Mouse (Mus musculus) heart, embryonic 11.5 days (tissue): ENCODE measurements around the gene Ahnak. TPM values are rescaled to one million over a fixed set of nuclear protein-coding genes. Genes with fewer than 3 reads are reported as not detected.

Source experiments
- ATAC-seq: fragments of 200-750 bp; cut with Nextera tagmentation; replicated peaks from 2 replicates; pipeline ENCODE4 v1.8.0; 2017; ENCODE audit warnings: moderate library complexity; ENCODE audit not compliant: insufficient number of reproducible peaks, low FRiP score, low TSS enrichment
- H3K27ac ChIP-seq: fragments of 300-500 bp; sonication (generic); 2 replicates; pipeline ENCODE4 v1.5.1; 2014; ENCODE audit warnings: mild to moderate bottlenecking, low read depth, low read length
- H3K27me3 ChIP-seq: fragments of 300-500 bp; sonication (generic); 2 replicates; pipeline ENCODE4 v1.6.1; 2014; ENCODE audit warnings: mild to moderate bottlenecking, low read length, mixed read lengths; ENCODE audit not compliant: control insufficient read depth, insufficient read depth
- H3K36me3 ChIP-seq: fragments of 300-500 bp; sonication (generic); 2 replicates; pipeline ENCODE4 v1.6.1; 2014; ENCODE audit warnings: mild to moderate bottlenecking, low read length, moderate library complexity, mixed read lengths; ENCODE audit not compliant: control insufficient read depth, insufficient read depth
- H3K4me1 ChIP-seq: fragments of 300-500 bp; sonication (generic); 2 replicates; pipeline ENCODE4 v1.6.1; 2014; ENCODE audit warnings: low read length; ENCODE audit not compliant: control insufficient read depth, insufficient read depth
- H3K4me2 ChIP-seq: fragments of 300-500 bp; sonication (generic); 2 replicates; pipeline ENCODE4 v1.6.1; 2014; ENCODE audit warnings: mild to moderate bottlenecking, moderate library complexity
- H3K4me3 ChIP-seq: fragments of 300-500 bp; sonication (generic); 2 replicates; pipeline ENCODE4 v1.5.1; 2014; ENCODE audit warnings: low read depth, low read length
- H3K9ac ChIP-seq: fragments of 300-500 bp; sonication (generic); 2 replicates; pipeline ENCODE4 v1.6.1; 2014; ENCODE audit warnings: mild to moderate bottlenecking, low read depth, low read length, moderate library complexity
- H3K9me3 ChIP-seq: fragments of 300-500 bp; sonication (generic); replicated peaks from 2 replicates; pipeline ENCODE4 v1.6.1; 2016; ENCODE audit warnings: low read length; ENCODE audit not compliant: control insufficient read depth
- WGBS: fragments of 180-500 bp; shearing (Covaris S2); extraction: QIAGEN DNeasy Blood & Tissue Kit; methylation state at CpG from one replicate; pipeline ENCODE4 v1.1.7; 2014; ENCODE audit not compliant: insufficient replicate concordance; 5-methylcytosine and 5-hydroxymethylcytosine counted together
- polyA plus RNA-seq: library from polyadenylated mRNA; unstranded; fragments of >200 nt; fragmentation: Nextera tagmentation; extraction: Ambion mirVana; gene quantifications from 2 replicates; pipeline ENCODE4 v1.2.1, GENCODE M21; 2014

The Ahnak gene
- polyA plus RNA-seq, 1 experiment from 2014 or later: 17.4 TPM

GRCm38 (mm10) chr19:9058331-9058884 is 69.3 kb downstream of the Ahnak start:
- Histone ChIP-seq H3K4me3 (no peak overlapping the region), H3K9ac (no peak overlapping the region), H3K9me3 (no peaks in the 10 kb centered on the region), H3K36me3 (no peaks in the 10 kb centered on the region), H3K4me2 (no peak overlapping the region), H3K27me3 (no peaks in the 10 kb centered on the region), H3K27ac (no peak overlapping the region), H3K4me1 (peaks cover 6% of the 10 kb centered on the region)
- 69% methylated on average over 1 of the region's 1 CpGs for WGBS
- ATAC-seq: no peak

GRCm38 (mm10) chr19:9058944-9059343 is 69.9 kb downstream of the Ahnak start:
- no peaks in the 10 kb centered on the region for H3K27me3 ChIP-seq
- no peak overlapping the region for H3K9ac ChIP-seq
- H3K27ac ChIP-seq: no peak overlapping the region
- 0 out of 2 replicates have a peak, but pooled peaks cover 3% of the 10 kb centered on the region for H3K4me1 ChIP-seq
- no peak overlapping the region for H3K4me2 ChIP-seq
- H3K9me3 ChIP-seq: no peaks in the 10 kb centered on the region
- no peak for ATAC-seq
- no peaks in the 10 kb centered on the region for H3K36me3 ChIP-seq
- 78% methylated on average over 4 of the region's 4 CpGs for WGBS
- no peak overlapping the region for H3K4me3 ChIP-seq

- 69% methylated on average over 7 of the region's 7 CpGs for WGBS
- Histone ChIP-seq H3K4me1 (0 out of 2 replicates have a peak, but pooled peaks cover 3% of the 10 kb centered on the region), H3K36me3 (no peaks in the 10 kb centered on the region), H3K9ac (no peak overlapping the region), H3K27me3 (no peaks in the 10 kb centered on the region), H3K27ac (no peak overlapping the region), H3K4me3 (no peak overlapping the region), H3K9me3 (no peaks in the 10 kb centered on the region), H3K4me2 (no peak overlapping the region)
- no peak for ATAC-seq
These were observed 70.3 kb downstream of the Ahnak start for GRCm38 (mm10) chr19:9059391-9059790.

GRCm38 (mm10) chr19:9060103-9060502 is 71.0 kb downstream of the Ahnak start:
- Histone ChIP-seq H3K4me1 (0 out of 2 replicates have a peak, but pooled peaks cover 3% of the 10 kb centered on the region), H3K9ac (no peak overlapping the region), H3K9me3 (no peaks in the 10 kb centered on the region), H3K27ac (no peak overlapping the region), H3K27me3 (no peaks in the 10 kb centered on the region), H3K36me3 (no peaks in the 10 kb centered on the region), H3K4me2 (no peak overlapping the region), H3K4me3 (no peak overlapping the region)
- 85% methylated on average over 4 of the region's 4 CpGs for WGBS
- ATAC-seq: no peak

- Histone ChIP-seq H3K9ac (no peak overlapping the region), H3K36me3 (no peaks in the 10 kb centered on the region), H3K4me3 (no peak overlapping the region), H3K4me1 (0 out of 2 replicates have a peak, but pooled peaks cover 3% of the 10 kb centered on the region), H3K9me3 (no peaks in the 10 kb centered on the region), H3K27me3 (no peaks in the 10 kb centered on the region), H3K4me2 (no peak overlapping the region), H3K27ac (no peak overlapping the region)
- 85% methylated on average over 8 of the region's 8 CpGs for WGBS
- ATAC-seq: no peak
These were observed 72.3 kb downstream of the Ahnak start for GRCm38 (mm10) chr19:9061221-9061893.

- no peak overlapping the region for H3K4me3 ChIP-seq
- WGBS: 79% methylated on average over 2 of the region's 2 CpGs
- no peaks in the 10 kb centered on the region for H3K9me3 ChIP-seq
- no peak overlapping the region for H3K27ac ChIP-seq
- 0 out of 2 replicates have a peak, but pooled peaks cover 3% of the 10 kb centered on the region for H3K4me1 ChIP-seq
- no peak for ATAC-seq
- H3K27me3 ChIP-seq: no peaks in the 10 kb centered on the region
- H3K36me3 ChIP-seq: no peaks in the 10 kb centered on the region
- no peak overlapping the region for H3K9ac ChIP-seq
- H3K4me2 ChIP-seq: no peak overlapping the region
These were observed 73.7 kb downstream of the Ahnak start for GRCm38 (mm10) chr19:9062822-9063221.

GRCm38 (mm10) chr19:9063831-9064230 is 74.7 kb downstream of the Ahnak start:
- H3K4me2 ChIP-seq: no peak overlapping the region
- no peak overlapping the region for H3K4me3 ChIP-seq
- H3K9ac ChIP-seq: no peak overlapping the region
- no peaks in the 10 kb centered on the region for H3K27me3 ChIP-seq
- 0 out of 2 replicates have a peak, but pooled peaks cover 3% of the 10 kb centered on the region for H3K4me1 ChIP-seq
- H3K36me3 ChIP-seq: no peaks in the 10 kb centered on the region
- H3K9me3 ChIP-seq: no peaks in the 10 kb centered on the region
- no peak for ATAC-seq
- H3K27ac ChIP-seq: no peak overlapping the region
- WGBS: 80% methylated on average over 3 of the region's 3 CpGs

GRCm38 (mm10) chr19:9065621-9066561 is 76.8 kb downstream of the Ahnak start:
- WGBS: 60% methylated on average over 9 of the region's 9 CpGs
- H3K4me2 ChIP-seq: no peak overlapping the region
- ATAC-seq: no peak

More at GRCm38 (mm10) chr19:9065621-9066561, 76.8 kb downstream of the Ahnak start:
- H3K4me3 ChIP-seq: no peak overlapping the region
- H3K36me3 ChIP-seq: no peaks in the 10 kb centered on the region
- H3K27ac ChIP-seq: no peak overlapping the region
- no peaks in the 10 kb centered on the region for H3K27me3 ChIP-seq
- peaks cover 10% of the 10 kb centered on the region; the same call in 1 of the 2 replicates for H3K4me1 ChIP-seq
- H3K9me3 ChIP-seq: no peaks in the 10 kb centered on the region
- no peak overlapping the region for H3K9ac ChIP-seq
